Mouse (Mus musculus): ENCODE results near the gene Ncstn.

Gene Ncstn

GRCm38 (mm10) chr1:172072604-172073003, 10.0 kb downstream of the Ncstn start:
- DNase-seq (ENCODE audit: extremely low spot score, low spot score) = no peak

GRCm38 (mm10) chr1:172071556-172071955, 11.0 kb downstream of the Ncstn start:
- no peak for DNase-seq (ENCODE audit: extremely low spot score, low spot score)

- no peak for DNase-seq (ENCODE audit: extremely low spot score, low spot score)
Measured at GRCm38 (mm10) chr1:172070227-172070626, 12.4 kb downstream of the Ncstn start.

- DNase-seq (ENCODE audit: extremely low spot score, low spot score) = no peak
Measured at GRCm38 (mm10) chr1:172064613-172065141, 17.9 kb downstream of the Ncstn start.

GRCm38 (mm10) chr1:172063291-172064023, 19.1 kb downstream of the Ncstn start:
- DNase-seq (ENCODE audit: extremely low spot score, low spot score) = no peak

GRCm38 (mm10) chr1:172062101-172062500, 20.5 kb downstream of the Ncstn start:
- no peak for DNase-seq (ENCODE audit: extremely low spot score, low spot score)

GRCm38 (mm10) chr1:172061217-172061616, 21.4 kb downstream of the Ncstn start:
- DNase-seq (ENCODE audit: extremely low spot score, low spot score) = no peak

GRCm38 (mm10) chr1:172060659-172061058, 21.9 kb downstream of the Ncstn start:
- no peak for DNase-seq (ENCODE audit: extremely low spot score, low spot score)

- no peak for DNase-seq (ENCODE audit: extremely low spot score, low spot score)
Measured at GRCm38 (mm10) chr1:172058874-172059273, 23.7 kb downstream of the Ncstn start.

- no peak for DNase-seq (ENCODE audit: extremely low spot score, low spot score)
Measured at GRCm38 (mm10) chr1:172058321-172058720, 24.3 kb downstream of the Ncstn start.

GRCm38 (mm10) chr1:172057491-172057921, 25.1 kb downstream of the Ncstn start, which contains the start of gene Nhlh1:
Nhlh1 (minus strand) TSS chr1:172057573.
- DNase-seq (ENCODE audit: extremely low spot score, low spot score) = no peak

GRCm38 (mm10) chr1:172056251-172056650, 26.3 kb downstream of the Ncstn start:
- DNase-seq (ENCODE audit: extremely low spot score, low spot score) = no peak

GRCm38 (mm10) chr1:172053541-172054440, 28.8 kb downstream of the Ncstn start:
- DNase-seq (ENCODE audit: extremely low spot score, low spot score) = peak; percentile 50

- DNase-seq (ENCODE audit: extremely low spot score, low spot score) = no peak
Measured at GRCm38 (mm10) chr1:172052766-172053279, 29.8 kb downstream of the Ncstn start.

GRCm38 (mm10) chr1:172049131-172049782, 33.3 kb downstream of the Ncstn start:
- peak; percentile 62 for DNase-seq (ENCODE audit: extremely low spot score, low spot score)

- DNase-seq (ENCODE audit: extremely low spot score, low spot score) = no peak
Measured at GRCm38 (mm10) chr1:172048241-172048734, 34.3 kb downstream of the Ncstn start.

GRCm38 (mm10) chr1:172046938-172047337, 35.7 kb downstream of the Ncstn start:
- peak; percentile 87 for DNase-seq (ENCODE audit: extremely low spot score, low spot score)

GRCm38 (mm10) chr1:172046410-172046809, 36.2 kb downstream of the Ncstn start:
- no peak for DNase-seq (ENCODE audit: extremely low spot score, low spot score)

- no peak for DNase-seq (ENCODE audit: extremely low spot score, low spot score)
Measured at GRCm38 (mm10) chr1:172029914-172030313, 52.7 kb downstream of the Ncstn start.

GRCm38 (mm10) chr1:172028394-172029275, 54.0 kb downstream of the Ncstn start, which contains the start of gene Vangl2:
Vangl2 (minus strand) TSS chr1:172028444.
- no peak for DNase-seq (ENCODE audit: extremely low spot score, low spot score)

All from neural tube, embryonic 10.5 days (tissue).